Mouse (Mus musculus) hindbrain, embryonic 12.5 days (tissue): ENCODE measurements at regions not wholly inside any gene's neighbourhood (a gene's known extent, or its start where the extent isn't known, plus 50 kb on each side); places are given as distances from the start of the nearest gene placed in this dataset.

Source experiments
- ATAC-seq: fragments of 200-750 bp; cut with Nextera tagmentation; 2 replicates; pipeline ENCODE4 v1.8.0; 2017; ENCODE audit warnings: moderate TSS enrichment; ENCODE audit not compliant: low FRiP score
- H3K27ac ChIP-seq: fragments of 300-500 bp; sonication (generic); 2 replicates; pipeline ENCODE4 v1.5.1; 2016; ENCODE audit warnings: mild to moderate bottlenecking
- H3K27me3 ChIP-seq: fragments of 300-500 bp; sonication (generic); 2 replicates; pipeline ENCODE4 v1.6.1; 2016; ENCODE audit warnings: mild to moderate bottlenecking
- H3K36me3 ChIP-seq: fragments of 300-500 bp; sonication (generic); 2 replicates; pipeline ENCODE4 v1.6.1; 2016; ENCODE audit warnings: mild to moderate bottlenecking
- H3K4me1 ChIP-seq: fragments of 300-500 bp; sonication (generic); 2 replicates; pipeline ENCODE4 v1.6.1; 2016
- H3K4me2 ChIP-seq: fragments of 300-500 bp; sonication (generic); replicated peaks from 2 replicates; pipeline ENCODE4 v1.6.1; 2016; ENCODE audit warnings: mild to moderate bottlenecking
- H3K4me3 ChIP-seq: fragments of 300-500 bp; sonication (generic); 2 replicates; pipeline ENCODE4 v1.5.1; 2016; ENCODE audit warnings: mild to moderate bottlenecking
- H3K9ac ChIP-seq: fragments of 300-500 bp; sonication (generic); 2 replicates; pipeline ENCODE4 v1.6.1; 2016; ENCODE audit warnings: mild to moderate bottlenecking, moderate library complexity
- H3K9me3 ChIP-seq: fragments of 300-500 bp; sonication (generic); replicated peaks from 2 replicates; pipeline ENCODE4 v1.6.1; 2016; ENCODE audit warnings: mild to moderate bottlenecking
- WGBS: fragments of 180-500 bp; shearing (Covaris S2); methylation state at CpG from one replicate; pipeline ENCODE4 v1.1.7; 2016; 5-methylcytosine and 5-hydroxymethylcytosine counted together

GRCm38 (mm10) chr5:73804556-73805230 is 153.5 kb downstream of the Spata18 start:
- no peak overlapping the region for H3K4me3 ChIP-seq
- H3K9ac ChIP-seq, result no peak overlapping the region
- H3K4me1 ChIP-seq, result no peaks in the 10 kb centered on the region
- 70% methylated on average over 4 of the region's 4 CpGs for WGBS
- no peak overlapping the region for H3K4me2 ChIP-seq
- no peaks in the 10 kb centered on the region for H3K27me3 ChIP-seq
- no peak for ATAC-seq
- no peaks in the 10 kb centered on the region for H3K9me3 ChIP-seq
- H3K36me3 ChIP-seq, result no peaks in the 10 kb centered on the region
- no peak overlapping the region for H3K27ac ChIP-seq

DNA sequence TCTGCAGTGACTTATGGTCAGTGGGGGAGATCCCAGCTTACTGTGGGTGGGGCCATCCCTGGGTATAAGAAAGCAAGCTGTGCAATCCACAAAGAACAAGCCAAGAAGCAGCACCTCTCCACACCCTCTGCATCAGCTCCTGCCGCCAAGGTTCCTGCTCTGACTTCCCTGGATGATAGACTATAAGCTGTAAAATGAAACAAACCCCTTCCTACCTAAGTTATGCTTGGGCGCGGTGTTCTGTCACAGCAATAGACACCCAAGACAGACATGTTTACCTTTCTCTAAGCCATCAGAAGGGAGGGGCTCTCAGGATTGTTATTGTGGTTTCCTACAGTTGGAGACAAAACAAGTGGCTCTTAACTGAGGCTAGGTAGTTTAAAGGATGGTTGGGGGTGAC is 159.5 kb downstream of the Spata18 start:
- H3K4me1 ChIP-seq, result no peaks in the 10 kb centered on the region
- H3K27ac ChIP-seq, result no peak overlapping the region
- H3K36me3 ChIP-seq, result no peaks in the 10 kb centered on the region
- H3K4me3 ChIP-seq, result no peak overlapping the region
- ATAC-seq, result no peak
- no peaks in the 10 kb centered on the region for H3K9me3 ChIP-seq
- no peak overlapping the region for H3K9ac ChIP-seq
- no peaks in the 10 kb centered on the region for H3K27me3 ChIP-seq
- no peak overlapping the region for H3K4me2 ChIP-seq
- 63% methylated on average over 3 of the region's 3 CpGs for WGBS

DNA sequence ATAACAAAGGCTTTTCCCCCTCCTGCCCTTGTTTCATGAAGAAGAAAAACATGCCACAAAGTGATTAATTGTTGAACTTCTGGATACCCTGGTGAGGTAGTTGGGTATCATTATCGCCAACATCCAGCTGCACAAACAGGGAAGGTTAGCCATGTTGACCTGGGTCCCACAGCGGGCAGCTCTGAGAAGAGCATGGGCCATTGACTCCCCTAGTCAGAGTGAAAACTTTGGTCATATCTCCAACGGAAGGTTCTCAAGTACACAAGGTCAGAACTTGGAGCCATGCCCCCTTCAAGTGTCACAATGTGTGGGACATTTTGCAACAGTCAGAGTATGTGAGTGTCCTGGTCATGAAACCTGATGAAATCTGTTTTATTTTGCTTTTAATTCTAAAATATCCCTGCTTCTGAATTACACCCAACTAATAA is 159.9 kb downstream of the Spata18 start:
- WGBS, result 66% methylated on average over 3 of the region's 3 CpGs
- H3K36me3 ChIP-seq, result no peaks in the 10 kb centered on the region
- no peak overlapping the region for H3K9ac ChIP-seq
- ATAC-seq, result no peak
- H3K4me1 ChIP-seq, result no peaks in the 10 kb centered on the region
- no peaks in the 10 kb centered on the region for H3K27me3 ChIP-seq
- 0 out of 2 replicates have a peak, but pooled peaks cover under 1% of the 10 kb centered on the region for H3K9me3 ChIP-seq
- no peak overlapping the region for H3K4me2 ChIP-seq
- no peak overlapping the region for H3K27ac ChIP-seq
- no peak overlapping the region for H3K4me3 ChIP-seq

DNA sequence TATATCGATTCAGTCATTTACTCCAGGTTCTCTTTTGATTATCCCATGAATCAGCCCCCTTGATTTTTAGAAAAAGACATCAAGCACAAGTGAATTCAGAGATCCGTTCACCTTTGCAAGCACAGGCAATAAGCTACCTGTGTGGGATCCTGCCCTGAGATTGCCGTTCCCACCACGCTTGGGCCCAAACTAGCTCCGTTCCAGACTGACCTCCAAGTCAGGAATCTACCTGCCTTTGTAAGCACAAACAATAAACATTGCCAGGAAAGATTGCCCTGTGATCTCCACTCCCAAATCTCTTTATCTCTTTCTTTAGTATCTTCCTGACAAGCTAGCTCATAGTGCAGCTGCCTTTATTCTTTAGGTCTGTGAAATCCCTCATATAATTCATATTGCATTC is 164.6 kb downstream of the Spata18 start:
- no peak for ATAC-seq
- no peak overlapping the region for H3K27ac ChIP-seq
- no peak overlapping the region for H3K4me3 ChIP-seq
- no peak overlapping the region for H3K9ac ChIP-seq
- H3K4me1 ChIP-seq, result no peaks in the 10 kb centered on the region
- H3K4me2 ChIP-seq, result no peak overlapping the region
- WGBS, result 95% methylated on average over 5 of the region's 5 CpGs
- no peaks in the 10 kb centered on the region for H3K27me3 ChIP-seq
- no peaks in the 10 kb centered on the region for H3K36me3 ChIP-seq
- H3K9me3 ChIP-seq, result 0 out of 2 replicates have a peak, but pooled peaks cover 5% of the 10 kb centered on the region

DNA sequence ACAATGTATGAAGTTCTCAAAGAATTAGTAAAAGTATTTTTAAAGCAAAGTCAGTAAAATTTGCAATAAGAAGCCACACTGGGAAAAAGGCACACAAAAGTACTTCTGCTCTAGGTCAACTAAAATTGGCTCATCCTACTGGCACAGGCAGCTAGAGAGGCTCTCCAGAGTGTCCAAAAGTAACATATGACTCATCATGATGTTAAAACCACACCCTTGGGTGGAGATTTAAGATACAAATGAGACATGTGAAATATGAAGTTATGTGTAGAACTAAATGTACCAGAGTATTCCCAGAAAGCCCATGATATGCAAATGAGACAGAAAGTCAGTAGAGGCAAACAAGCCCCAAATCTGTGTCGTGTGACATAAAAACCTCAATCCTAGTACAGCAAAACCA is 166.0 kb downstream of the Spata18 start:
- H3K4me3 ChIP-seq, result no peak overlapping the region
- WGBS, result 93% methylated on average over 1 of the region's 1 CpGs
- H3K9ac ChIP-seq, result no peak overlapping the region
- peaks cover 1% of the 10 kb centered on the region; the same call in 1 of the 2 replicates for H3K4me1 ChIP-seq
- no peak overlapping the region for H3K27ac ChIP-seq
- H3K27me3 ChIP-seq, result no peaks in the 10 kb centered on the region
- H3K9me3 ChIP-seq, result 0 out of 2 replicates have a peak, but pooled peaks cover 5% of the 10 kb centered on the region
- no peak for ATAC-seq
- H3K36me3 ChIP-seq, result no peaks in the 10 kb centered on the region
- no peak overlapping the region for H3K4me2 ChIP-seq

DNA sequence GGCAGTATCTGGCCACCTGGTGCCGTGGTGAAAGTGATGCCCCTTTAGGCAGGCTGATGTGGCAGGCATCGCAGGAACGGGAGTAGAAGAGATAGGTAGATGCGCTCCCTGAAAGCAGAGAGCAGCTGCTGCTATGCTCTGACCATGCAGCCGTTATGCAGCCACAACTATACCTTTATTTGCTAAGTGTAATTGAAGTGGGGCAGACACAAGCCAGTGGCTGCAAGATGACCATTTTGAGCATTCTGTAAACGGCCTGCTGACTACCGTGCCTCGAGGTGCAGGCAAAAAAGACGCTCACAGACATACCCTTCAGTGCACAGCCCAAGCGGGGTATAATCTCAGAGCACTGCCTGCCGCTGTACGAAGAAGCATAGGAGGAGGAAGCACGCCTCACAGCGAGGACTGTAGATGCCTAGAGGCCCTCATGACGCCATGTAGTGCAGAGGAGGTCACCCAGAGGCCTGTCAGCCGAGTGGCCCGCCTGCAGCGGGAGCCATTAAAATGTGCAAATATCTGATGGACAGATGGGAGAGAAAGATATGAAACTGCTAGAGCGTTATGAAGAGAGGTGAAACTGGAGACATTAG is 170.9 kb downstream of the Spata18 start:
- ATAC-seq, result no peak; the same call in 1 of the 2 replicates
- Histone ChIP-seq H3K4me3 (no peak overlapping the region), H3K4me2 (no peak overlapping the region), H3K4me1 (peaks cover 8% of the 10 kb centered on the region; the same call in 1 of the 2 replicates), H3K27ac (no peak overlapping the region), H3K36me3 (no peaks in the 10 kb centered on the region), H3K9me3 (no peaks in the 10 kb centered on the region), H3K9ac (no peak overlapping the region), H3K27me3 (no peaks in the 10 kb centered on the region)
- WGBS, result 74% methylated on average over 19 of the region's 19 CpGs

GRCm38 (mm10) chr5:73823421-73823820 is 172.2 kb downstream of the Spata18 start:
- Histone ChIP-seq H3K4me1 (peaks cover 8% of the 10 kb centered on the region; the same call in 1 of the 2 replicates), H3K27me3 (no peaks in the 10 kb centered on the region), H3K4me2 (no peak overlapping the region), H3K36me3 (no peaks in the 10 kb centered on the region), H3K9me3 (no peaks in the 10 kb centered on the region), H3K4me3 (no peak overlapping the region), H3K9ac (no peak overlapping the region), H3K27ac (no peak overlapping the region)
- 87% methylated on average over 5 of the region's 5 CpGs for WGBS
- no peak for ATAC-seq

DNA sequence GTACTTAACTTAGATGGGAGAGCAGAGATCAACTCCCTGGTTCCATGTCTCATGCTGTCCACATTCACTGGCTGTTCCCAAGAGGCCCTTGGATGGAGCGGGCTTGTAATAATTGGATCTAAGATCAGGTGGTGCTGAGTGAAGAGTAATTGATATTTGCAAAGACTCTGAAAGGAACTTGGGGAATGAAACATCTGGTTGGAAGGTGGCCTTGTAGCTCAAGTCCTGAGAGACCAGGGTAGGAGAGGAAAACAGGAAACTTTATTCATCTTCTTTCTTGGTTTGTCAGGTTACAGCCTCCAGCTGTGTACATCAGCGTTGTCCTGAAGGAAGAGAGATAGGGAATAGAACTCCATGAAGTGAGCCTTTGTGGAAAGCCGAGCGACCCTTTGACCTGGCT is 175.8 kb downstream of the Spata18 start:
- no peak overlapping the region for H3K4me2 ChIP-seq
- H3K9me3 ChIP-seq, result no peaks in the 10 kb centered on the region
- ATAC-seq, result no peak
- no peaks in the 10 kb centered on the region for H3K27me3 ChIP-seq
- no peak overlapping the region for H3K27ac ChIP-seq
- H3K9ac ChIP-seq, result no peak overlapping the region
- H3K36me3 ChIP-seq, result no peaks in the 10 kb centered on the region
- 68% methylated on average over 4 of the region's 4 CpGs for WGBS
- peaks cover 8% of the 10 kb centered on the region; the same call in 1 of the 2 replicates for H3K4me1 ChIP-seq
- no peak overlapping the region for H3K4me3 ChIP-seq

DNA sequence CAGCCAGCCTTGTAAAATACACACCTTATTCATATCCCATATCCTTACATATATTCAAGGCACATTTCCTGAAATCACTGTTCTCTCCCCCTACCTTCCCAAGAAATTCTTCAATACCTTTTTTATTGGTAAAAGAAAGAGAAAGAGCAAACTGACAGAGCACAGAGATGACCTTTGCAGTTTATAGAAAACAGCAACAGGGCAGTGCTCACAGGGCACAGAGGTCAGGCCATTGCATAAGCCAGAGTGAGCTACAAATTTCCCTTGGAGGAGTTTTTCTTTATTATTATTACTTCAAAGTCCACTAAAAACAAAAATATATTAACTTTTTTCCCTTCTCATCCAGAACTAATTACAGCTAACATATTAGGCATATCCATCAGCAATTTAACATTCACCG is 182.5 kb downstream of the Spata18 start:
- H3K9ac ChIP-seq, result no peak overlapping the region
- H3K9me3 ChIP-seq, result no peaks in the 10 kb centered on the region
- H3K36me3 ChIP-seq, result no peaks in the 10 kb centered on the region
- no peak overlapping the region for H3K4me2 ChIP-seq
- H3K4me1 ChIP-seq, result no peaks in the 10 kb centered on the region
- no peak for ATAC-seq
- H3K27ac ChIP-seq, result no peak overlapping the region
- H3K27me3 ChIP-seq, result no peaks in the 10 kb centered on the region
- no peak overlapping the region for H3K4me3 ChIP-seq
- WGBS, result 94% methylated on average over 1 of the region's 1 CpGs

- Histone ChIP-seq H3K27ac (no peak overlapping the region), H3K9me3 (no peaks in the 10 kb centered on the region), H3K27me3 (no peaks in the 10 kb centered on the region), H3K4me2 (no peak overlapping the region), H3K4me3 (no peak overlapping the region), H3K4me1 (no peaks in the 10 kb centered on the region), H3K9ac (no peak overlapping the region), H3K36me3 (no peaks in the 10 kb centered on the region)
- no peak for ATAC-seq
- 83% methylated on average over 3 of the region's 3 CpGs for WGBS
Observed at GRCm38 (mm10) chr5:73843776-73844175, 192.6 kb downstream of the Spata18 start.

GRCm38 (mm10) chr5:73846096-73846782 is 195.1 kb downstream of the Spata18 start:
- H3K9me3 ChIP-seq, result no peaks in the 10 kb centered on the region
- H3K4me1 ChIP-seq, result no peaks in the 10 kb centered on the region
- no peak overlapping the region for H3K4me2 ChIP-seq
- H3K4me3 ChIP-seq, result no peak overlapping the region
- 87% methylated on average over 12 of the region's 12 CpGs for WGBS
- H3K36me3 ChIP-seq, result no peaks in the 10 kb centered on the region
- no peaks in the 10 kb centered on the region for H3K27me3 ChIP-seq
- H3K27ac ChIP-seq, result no peak overlapping the region
- no peak overlapping the region for H3K9ac ChIP-seq
- ATAC-seq, result no peak

DNA sequence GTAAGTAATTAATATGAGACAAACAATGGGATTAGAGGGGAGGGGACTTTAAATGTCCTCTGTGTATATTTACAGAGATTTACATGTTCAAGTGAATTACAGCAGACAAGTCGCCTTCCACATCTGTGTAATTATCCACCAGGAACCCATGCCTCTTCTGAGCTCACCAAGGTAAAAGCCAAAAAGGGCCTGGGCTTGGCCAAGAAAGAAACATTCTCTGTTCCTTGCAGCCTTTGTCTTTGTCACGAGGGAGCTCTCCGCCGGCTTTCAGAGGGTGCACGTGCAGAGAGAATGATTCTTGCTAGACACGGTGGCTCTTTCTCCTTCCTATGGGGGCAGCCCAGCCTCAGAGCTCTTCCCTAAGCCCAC is 195.6 kb downstream of the Spata18 start:
- Histone ChIP-seq H3K4me1 (no peaks in the 10 kb centered on the region), H3K4me2 (no peak overlapping the region), H3K27ac (no peak overlapping the region), H3K9me3 (no peaks in the 10 kb centered on the region), H3K9ac (no peak overlapping the region), H3K36me3 (no peaks in the 10 kb centered on the region), H3K27me3 (no peaks in the 10 kb centered on the region), H3K4me3 (no peak overlapping the region)
- 84% methylated on average over 6 of the region's 6 CpGs for WGBS
- ATAC-seq, result no peak
